Comparison of ENCODE assay signal across 9 mouse cellular contexts in genomic region chr1:191063700-191064099, GRCm38 (mm10). TPM values are rescaled to one million over a fixed set of nuclear protein-coding genes. Genes with fewer than 3 reads are reported as not detected.
DNase-seq lines count a peak whose midpoint lies in the region; ATAC-seq lines count a peak whose summit lies in the region.
"Had no signal": no experiment of that assay in that cellular context is flagged by ENCODE, and none has a peak within 500 bp of the region (broad histone marks: within the 10 kb centered on the region; RNA-seq: fewer than 3 reads in every experiment).

No protein-coding gene starts in this region.

- H3K27ac ChIP-seq in neural tube, embryonic 11.5 days (ENCODE audit: low read depth, low read length), result no peak overlapping the region
- no peak overlapping the region for H3K27ac ChIP-seq in forebrain, embryonic 12.5 days
- no peak overlapping the region for H3K27ac ChIP-seq in limb, embryonic 15.5 days
- no peak overlapping the region for H3K27ac ChIP-seq in stomach, embryonic 16.5 days (ENCODE audit: low read length)

- peak overlapping the region; percentile 84 for H3K9ac ChIP-seq in neural tube, embryonic 11.5 days (ENCODE audit: low read length)
- H3K9ac ChIP-seq in forebrain, embryonic 12.5 days, result peak overlapping the region; percentile 76
- no peak overlapping the region for H3K9ac ChIP-seq in limb, embryonic 15.5 days
- H3K9ac ChIP-seq in stomach, embryonic 16.5 days (ENCODE audit: low read length), result peak overlapping the region; percentile 85

- peaks cover 9% of the 10 kb centered on the region; the same call in 1 of the 2 replicates for H3K4me1 ChIP-seq in neural tube, embryonic 11.5 days (ENCODE audit: control insufficient read depth, insufficient read depth, low read length)
- peaks cover 23% of the 10 kb centered on the region for H3K4me1 ChIP-seq in forebrain, embryonic 12.5 days
- peaks cover 16% of the 10 kb centered on the region for H3K4me1 ChIP-seq in limb, embryonic 15.5 days
- H3K4me1 ChIP-seq in stomach, embryonic 16.5 days (ENCODE audit: control insufficient read depth, insufficient read depth, low read length), result peaks cover 16% of the 10 kb centered on the region

- 61% methylated on average over 9 of the region's 9 CpGs for WGBS in neural tube, embryonic 11.5 days
- 59% methylated on average over 9 of the region's 9 CpGs for WGBS in forebrain, embryonic 12.5 days
- 56% methylated on average over 9 of the region's 9 CpGs for WGBS in limb, embryonic 15.5 days
- WGBS in stomach, embryonic 16.5 days, result 55% methylated on average over 9 of the region's 9 CpGs

- H3K27me3 ChIP-seq in neural tube, embryonic 11.5 days (ENCODE audit: control insufficient read depth, insufficient read depth, low read length), result no peaks in the 10 kb centered on the region
- H3K27me3 ChIP-seq in forebrain, embryonic 12.5 days, result 0 out of 2 replicates have a peak, but pooled peaks cover 8% of the 10 kb centered on the region
- H3K27me3 ChIP-seq in limb, embryonic 15.5 days, result no peaks in the 10 kb centered on the region
- no peaks in the 10 kb centered on the region for H3K27me3 ChIP-seq in stomach, embryonic 16.5 days (ENCODE audit: control insufficient read depth, insufficient read depth, low read length)

- H3K4me3 ChIP-seq in neural tube, embryonic 11.5 days (ENCODE audit: low read depth, low read length), result peak overlapping the region; percentile 81
- peak overlapping the region; percentile 81 for H3K4me3 ChIP-seq in forebrain, embryonic 12.5 days (replicated peaks)
- peak overlapping the region; percentile 83 for H3K4me3 ChIP-seq in limb, embryonic 15.5 days
- H3K4me3 ChIP-seq in stomach, embryonic 16.5 days (replicated peaks; ENCODE audit: low read length), result peak overlapping the region; percentile 80

- H3K36me3 ChIP-seq in neural tube, embryonic 11.5 days (ENCODE audit: control insufficient read depth, insufficient read depth, low read length), result no peaks in the 10 kb centered on the region
- peaks cover 30% of the 10 kb centered on the region for H3K36me3 ChIP-seq in forebrain, embryonic 12.5 days (replicated peaks)
- peaks cover 27% of the 10 kb centered on the region for H3K36me3 ChIP-seq in limb, embryonic 15.5 days
- peaks cover 5% of the 10 kb centered on the region; the same call in 1 of the 2 replicates for H3K36me3 ChIP-seq in stomach, embryonic 16.5 days (ENCODE audit: control insufficient read depth, insufficient read depth, low read length)

- no peak for ATAC-seq in neural tube, embryonic 11.5 days (ENCODE audit: insufficient read depth, low FRiP score, low TSS enrichment)
- ATAC-seq in forebrain, embryonic 12.5 days (ENCODE audit: low FRiP score), result no peak
- no peak for ATAC-seq in limb, embryonic 15.5 days (ENCODE audit: insufficient number of reproducible peaks, low FRiP score, low TSS enrichment, low read depth)
- no peak for ATAC-seq in stomach, embryonic 16.5 days (ENCODE audit: insufficient read depth, low FRiP score)
- ATAC-seq in monocyte, adult 5-6 weeks (replicated peaks; ENCODE audit: insufficient number of reproducible peaks, low FRiP score, low TSS enrichment, poor library complexity, severe bottlenecking), result no peak

- peak overlapping the region; percentile 58 for H3K4me2 ChIP-seq in neural tube, embryonic 11.5 days (ENCODE audit: low read depth)
- peak overlapping the region; percentile 73 for H3K4me2 ChIP-seq in forebrain, embryonic 12.5 days
- peak overlapping the region; percentile 77 for H3K4me2 ChIP-seq in limb, embryonic 15.5 days
- peak overlapping the region; percentile 71 for H3K4me2 ChIP-seq in stomach, embryonic 16.5 days (ENCODE audit: low read depth, low read length)

- no peak for DNase-seq in neural tube, embryonic 11.5 days (ENCODE audit: low spot score)
- no peak for DNase-seq in neural tube, embryonic 10.5 days (ENCODE audit: extremely low spot score, low spot score)
- DNase-seq in cerebellum, adult 9-10 months, result no peak
- no peak for DNase-seq in cerebellum, adult 11 months

- H3K9me3 ChIP-seq in neural tube, embryonic 11.5 days (ENCODE audit: control insufficient read depth, low read length), result no peaks in the 10 kb centered on the region
- no peaks in the 10 kb centered on the region for H3K9me3 ChIP-seq in forebrain, embryonic 12.5 days
- no peaks in the 10 kb centered on the region for H3K9me3 ChIP-seq in limb, embryonic 15.5 days
- H3K9me3 ChIP-seq in stomach, embryonic 16.5 days (replicated peaks; ENCODE audit: control insufficient read depth, low read length), result no peaks in the 10 kb centered on the region

RNA-seq across cellular contexts. Expression of gene Nsl1, which starts 0.9 kb away (rescaled TPM):
- polyA plus RNA-seq in neural tube, embryonic 11.5 days (2014; fragmentation: Nextera tagmentation; extraction: Ambion mirVana), result 19.7 and 22.9 TPM in 2 replicates
- 26.4 and 28.1 TPM in 2 replicates for polyA plus RNA-seq in forebrain, embryonic 12.5 days (2016; fragmentation: Nextera tagmentation; extraction: Ambion mirVana)
- polyA plus RNA-seq in limb, embryonic 15.5 days (2015; fragmentation: Nextera tagmentation; extraction: Ambion mirVana), result 16.8 and 19.4 TPM in 2 replicates
- polyA plus RNA-seq in stomach, embryonic 16.5 days (2015; fragmentation: Nextera tagmentation; extraction: Ambion mirVana), result 15.6 and 17.9 TPM in 2 replicates
- 1.2 to 3.1 TPM (median 2.9 TPM) in 3 replicates for total RNA-seq in monocyte, adult 5-6 weeks (2017)

RNA-seq across cellular contexts. Expression of gene Tatdn3, which starts 1.0 kb away (rescaled TPM):
- 9.4 and 13.3 TPM in 2 replicates for polyA plus RNA-seq in neural tube, embryonic 11.5 days (2014; fragmentation: Nextera tagmentation; extraction: Ambion mirVana)
- polyA plus RNA-seq in forebrain, embryonic 12.5 days (2016; fragmentation: Nextera tagmentation; extraction: Ambion mirVana), result 11.9 and 15.3 TPM in 2 replicates
- 12.6 and 14.2 TPM in 2 replicates for polyA plus RNA-seq in limb, embryonic 15.5 days (2015; fragmentation: Nextera tagmentation; extraction: Ambion mirVana)
- 14.1 and 15.1 TPM in 2 replicates for polyA plus RNA-seq in stomach, embryonic 16.5 days (2015; fragmentation: Nextera tagmentation; extraction: Ambion mirVana)
- total RNA-seq in monocyte, adult 5-6 weeks (2017), result 10.0 to 21.2 TPM (median 15.4 TPM) in 3 replicates

RNA-seq across cellular contexts. Expression of gene Spata45, which starts 27.3 kb away (rescaled TPM):
- polyA plus RNA-seq in neural tube, embryonic 11.5 days (2014; fragmentation: Nextera tagmentation; extraction: Ambion mirVana), result not detected in 2 replicates
- polyA plus RNA-seq in forebrain, embryonic 12.5 days (2016; fragmentation: Nextera tagmentation; extraction: Ambion mirVana), result not detected in 2 replicates
- not detected in 2 replicates for polyA plus RNA-seq in limb, embryonic 15.5 days (2015; fragmentation: Nextera tagmentation; extraction: Ambion mirVana)
- polyA plus RNA-seq in stomach, embryonic 16.5 days (2015; fragmentation: Nextera tagmentation; extraction: Ambion mirVana), result not detected in 2 replicates
- total RNA-seq in monocyte, adult 5-6 weeks (2017), result not detected in 3 replicates
- total RNA-seq: adrenal gland, adult 18-20 months had no signal

RNA-seq across cellular contexts. Expression of gene Batf3, which starts 33.9 kb away (rescaled TPM):
- 4.7 and 4.8 TPM in 2 replicates for polyA plus RNA-seq in neural tube, embryonic 11.5 days (2014; fragmentation: Nextera tagmentation; extraction: Ambion mirVana)
- 3.5 and 3.7 TPM in 2 replicates for polyA plus RNA-seq in forebrain, embryonic 12.5 days (2016; fragmentation: Nextera tagmentation; extraction: Ambion mirVana)
- 9.8 and 12.8 TPM in 2 replicates for polyA plus RNA-seq in limb, embryonic 15.5 days (2015; fragmentation: Nextera tagmentation; extraction: Ambion mirVana)
- polyA plus RNA-seq in stomach, embryonic 16.5 days (2015; fragmentation: Nextera tagmentation; extraction: Ambion mirVana), result 8.0 and 8.4 TPM in 2 replicates
- 1.6 to 2.5 TPM (median 2.3 TPM) in 3 replicates for total RNA-seq in monocyte, adult 5-6 weeks (2017)

RNA-seq across cellular contexts. Expression of gene Flvcr1, which starts 37.7 kb away (rescaled TPM):
- 10.7 and 11.2 TPM in 2 replicates for polyA plus RNA-seq in neural tube, embryonic 11.5 days (2014; fragmentation: Nextera tagmentation; extraction: Ambion mirVana)
- 9.7 and 11.5 TPM in 2 replicates for polyA plus RNA-seq in forebrain, embryonic 12.5 days (2016; fragmentation: Nextera tagmentation; extraction: Ambion mirVana)
- 4.0 and 5.2 TPM in 2 replicates for polyA plus RNA-seq in limb, embryonic 15.5 days (2015; fragmentation: Nextera tagmentation; extraction: Ambion mirVana)
- 3.5 and 5.1 TPM in 2 replicates for polyA plus RNA-seq in stomach, embryonic 16.5 days (2015; fragmentation: Nextera tagmentation; extraction: Ambion mirVana)
- total RNA-seq in monocyte, adult 5-6 weeks (2017), result 43.6 to 66.2 TPM (median 54.3 TPM) in 3 replicates
